Mouse (Mus musculus) heart, postnatal 0 days (tissue): ENCODE results near the gene Tmem176a. TPM values are rescaled to one million over a fixed set of nuclear protein-coding genes. Genes with fewer than 3 reads are reported as not detected.

Experiments used
- ATAC-seq: fragments of 200-750 bp; cut with Nextera tagmentation; 2 replicates; pipeline ENCODE4 v1.8.0; 2017; ENCODE audit warnings: low read depth, moderate number of reproducible peaks, moderate library complexity; ENCODE audit not compliant: insufficient read depth
- DNase-seq: peaks from one replicate; pipeline ENCODE4 v3.0.0-alpha.2; 2016; ENCODE audit warnings: low spot score
- H3K27ac ChIP-seq: fragments of 300-500 bp; sonication (generic); 2 replicates; pipeline ENCODE4 v1.5.1; 2014; ENCODE audit warnings: low read depth, mild to moderate bottlenecking
- H3K27me3 ChIP-seq: fragments of 300-500 bp; sonication (generic); 2 replicates; pipeline ENCODE4 v1.6.1; 2014; ENCODE audit warnings: low read length, mixed read lengths; ENCODE audit not compliant: control insufficient read depth, insufficient read depth
- H3K36me3 ChIP-seq: fragments of 300-500 bp; sonication (generic); replicated peaks from 2 replicates; pipeline ENCODE4 v1.6.1; 2014; ENCODE audit warnings: low read length, mixed read lengths; ENCODE audit not compliant: control insufficient read depth, insufficient read depth
- H3K4me1 ChIP-seq: fragments of 300-500 bp; sonication (generic); 2 replicates; pipeline ENCODE4 v1.6.1; 2014; ENCODE audit warnings: antibody characterized with exemption; ENCODE audit not compliant: control insufficient read depth, insufficient read depth
- H3K4me2 ChIP-seq: fragments of 300-500 bp; sonication (generic); 2 replicates; pipeline ENCODE4 v1.6.1; 2014; ENCODE audit warnings: low read depth, mild to moderate bottlenecking, low read length, moderate library complexity
- H3K4me3 ChIP-seq: fragments of 300-500 bp; sonication (generic); 2 replicates; pipeline ENCODE4 v1.5.1; 2014; ENCODE audit warnings: low read depth, low read length
- H3K9ac ChIP-seq: fragments of 300-500 bp; sonication (generic); replicated peaks from 2 replicates; pipeline ENCODE4 v1.6.1; 2014; ENCODE audit warnings: low read depth, low read length, mixed read lengths
- H3K9me3 ChIP-seq: fragments of 300-500 bp; sonication (generic); replicated peaks from 2 replicates; pipeline ENCODE4 v1.6.1; 2016; ENCODE audit warnings: low read length; ENCODE audit not compliant: control insufficient read depth
- CTCF ChIP-seq: IDR thresholded peaks from 2 replicates; pipeline ENCODE4 v1.5.1; 2016; ENCODE audit warnings: antibody characterized with exemption, control low read depth, low read depth
- EP300 ChIP-seq: IDR thresholded peaks from 2 replicates; pipeline ENCODE4 v1.6.1; 2016; ENCODE audit warnings: antibody characterized with exemption, low read depth
- WGBS: fragments of 180-500 bp; shearing (Covaris S2); extraction: QIAGEN DNeasy Blood & Tissue Kit; methylation state at CpG from one replicate; pipeline ENCODE4 v1.1.7; 2014; 5-methylcytosine and 5-hydroxymethylcytosine counted together
- polyA plus RNA-seq: library from polyadenylated mRNA; unstranded; fragments of >200 nt; fragmentation: Nextera tagmentation; extraction: Ambion mirVana; gene quantifications from 2 replicates; pipeline ENCODE4 v1.2.1, GENCODE M21; 2015
- total RNA-seq: library from RNA; depleted of rRNA; stranded (reverse); fragments of >200 nt; gene quantifications from 2 replicates; pipeline ENCODE4 v1.2.3, GENCODE M21; 2014; ENCODE audit warnings: low replicate concordance

Gene Tmem176a
- total and polyA plus RNA-seq, 2 experiments from 2014 or later, result 53.4 to 54.2 TPM

DNA sequence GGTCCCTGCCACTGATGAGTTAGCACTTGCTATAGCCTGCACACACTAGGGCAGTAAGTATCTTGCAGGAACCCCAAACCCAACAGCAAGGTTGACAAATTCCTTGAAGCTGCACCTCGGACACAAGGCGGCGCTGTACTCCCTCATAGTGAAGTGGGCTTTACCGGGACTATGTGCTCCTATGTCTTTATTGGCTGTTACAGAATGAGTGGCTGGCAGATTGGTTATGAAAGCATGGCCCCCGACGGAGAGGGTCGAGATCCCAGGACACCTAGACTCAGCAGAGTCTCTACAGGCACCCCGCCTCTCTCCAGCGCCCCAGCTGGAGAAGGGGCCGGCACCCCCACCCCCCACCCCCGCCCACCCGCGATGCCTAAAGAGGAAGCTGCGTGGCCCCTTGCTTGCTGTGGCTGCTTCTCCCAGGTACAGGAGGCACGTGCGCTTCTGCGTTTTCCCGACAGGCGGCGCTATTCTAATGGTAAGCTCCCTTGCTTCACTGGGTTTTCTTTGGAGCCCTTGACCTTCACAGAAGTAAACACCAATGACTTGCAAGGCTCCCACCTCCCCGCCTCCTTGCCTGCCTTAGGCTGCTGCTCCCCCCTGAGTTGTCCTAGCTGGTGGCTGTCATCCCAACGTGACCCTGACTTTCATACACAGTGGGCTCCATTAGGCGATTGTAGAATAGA lies 19.6 kb downstream of the Tmem176a start:
- TF ChIP-seq EP300 (no peak), CTCF (peak; percentile 75)
- H3K9me3 ChIP-seq, result no peaks in the 10 kb centered on the region
- H3K27me3 ChIP-seq, result no peaks in the 10 kb centered on the region
- H3K27ac ChIP-seq, result no peak overlapping the region
- H3K4me3 ChIP-seq, result peak overlapping the region; percentile 24; the same call in 1 of the 2 replicates
- H3K9ac ChIP-seq, result no peak overlapping the region
- peak; percentile 59 for DNase-seq
- ATAC-seq, result peak; percentile 54; the same call in 1 of the 2 replicates
- no peaks in the 10 kb centered on the region for H3K36me3 ChIP-seq
- WGBS, result 14% methylated on average over 23 of the region's 23 CpGs
- peak overlapping the region; percentile 60 for H3K4me2 ChIP-seq
- 0 out of 2 replicates have a peak, but pooled peaks cover 5% of the 10 kb centered on the region for H3K4me1 ChIP-seq

DNA sequence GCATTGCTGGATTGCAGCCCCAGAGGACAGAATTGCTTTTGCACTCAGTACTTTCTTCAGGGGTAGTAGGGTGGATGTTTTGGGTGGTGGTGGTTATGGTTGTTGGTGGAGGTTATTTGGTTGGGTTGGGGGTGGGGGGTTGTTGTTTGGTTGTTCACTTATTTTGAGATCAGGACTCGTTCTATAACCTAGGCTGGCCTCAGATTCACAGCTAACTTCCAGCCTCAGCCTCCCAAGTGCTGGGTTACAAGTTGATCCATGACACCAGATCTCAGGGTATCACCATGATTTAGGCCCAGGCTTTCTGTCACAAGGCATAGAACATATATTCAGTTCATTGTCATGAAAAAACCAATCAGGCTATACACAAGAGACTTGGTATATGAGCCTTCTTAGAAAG lies 20.1 kb downstream of the Tmem176a start:
- no peaks in the 10 kb centered on the region for H3K9me3 ChIP-seq
- no peaks in the 10 kb centered on the region for H3K36me3 ChIP-seq
- no peak for TF ChIP-seq EP300
- TF ChIP-seq CTCF, result no peak
- H3K27ac ChIP-seq, result no peak overlapping the region
- H3K4me2 ChIP-seq, result no peak overlapping the region
- no peaks in the 10 kb centered on the region for H3K27me3 ChIP-seq
- no peak for ATAC-seq
- H3K4me1 ChIP-seq, result 0 out of 2 replicates have a peak, but pooled peaks cover 5% of the 10 kb centered on the region
- WGBS, result 92% methylated on average over 1 of the region's 1 CpGs
- H3K9ac ChIP-seq, result no peak overlapping the region
- H3K4me3 ChIP-seq, result no peak overlapping the region
- DNase-seq, result no peak

DNA sequence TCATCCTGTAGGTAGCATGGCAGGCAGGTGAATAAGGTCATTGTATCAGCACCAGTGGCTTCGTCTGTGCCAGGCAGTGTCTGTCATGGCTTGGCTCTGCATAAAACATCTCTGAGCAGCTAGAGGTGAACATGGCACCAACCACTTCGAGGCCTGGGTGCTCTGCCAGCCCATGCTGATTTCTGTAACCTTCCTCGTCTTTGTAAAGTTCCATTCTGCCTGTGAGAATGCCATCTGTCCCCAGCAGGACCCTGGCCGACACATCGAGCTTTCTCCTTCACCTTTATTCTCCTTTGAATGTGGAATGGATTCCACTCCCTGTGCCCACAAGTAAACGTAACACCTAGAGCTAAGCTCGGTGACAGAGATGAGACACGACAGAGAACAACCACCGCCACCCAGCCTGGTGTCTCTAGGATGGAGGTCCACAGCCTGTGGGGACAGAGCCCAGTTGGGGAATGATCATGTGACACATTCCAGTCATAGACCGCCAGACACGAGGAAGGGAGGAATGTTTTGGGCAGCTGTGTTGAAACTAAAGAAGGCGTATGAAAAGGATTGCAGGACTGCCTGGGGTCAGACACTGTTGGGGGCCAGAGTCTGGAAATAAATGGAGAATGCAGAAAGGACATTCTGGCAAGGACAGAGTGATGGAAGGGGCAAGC lies 21.0 kb downstream of the Tmem176a start:
- DNase-seq (no peak), ATAC-seq (peak; percentile 61)
- Histone ChIP-seq H3K4me3 (no peak overlapping the region), H3K4me2 (no peak overlapping the region), H3K9ac (no peak overlapping the region), H3K36me3 (no peaks in the 10 kb centered on the region), H3K27me3 (no peaks in the 10 kb centered on the region), H3K27ac (no peak overlapping the region), H3K4me1 (0 out of 2 replicates have a peak, but pooled peaks cover 5% of the 10 kb centered on the region), H3K9me3 (no peaks in the 10 kb centered on the region)
- TF ChIP-seq CTCF (no peak), EP300 (no peak)
- 54% methylated on average over 12 of the region's 12 CpGs for WGBS

DNA sequence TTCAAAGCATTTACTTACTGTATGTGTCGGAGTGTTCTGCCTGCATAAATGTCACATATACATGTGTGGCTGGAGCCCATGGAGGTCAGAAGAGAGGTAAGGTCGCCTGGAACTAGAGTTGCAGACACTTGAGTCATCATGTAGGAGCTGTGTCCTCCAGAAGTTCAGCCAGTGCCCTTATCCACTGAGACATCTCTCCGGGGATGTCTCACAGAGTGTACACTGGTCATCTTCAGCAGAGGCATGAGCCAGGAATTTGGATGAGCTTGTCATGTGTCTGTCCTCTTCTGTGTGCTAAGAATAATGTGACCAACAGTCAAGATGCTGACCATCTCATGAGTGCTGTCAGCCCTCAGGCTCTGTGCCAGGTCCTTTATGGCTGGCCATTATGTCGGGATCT lies 22.1 kb downstream of the Tmem176a start:
- TF ChIP-seq EP300 (no peak), CTCF (no peak)
- Histone ChIP-seq H3K4me1 (0 out of 2 replicates have a peak, but pooled peaks cover 5% of the 10 kb centered on the region), H3K4me3 (no peak overlapping the region), H3K9me3 (no peaks in the 10 kb centered on the region), H3K4me2 (no peak overlapping the region), H3K9ac (no peak overlapping the region), H3K36me3 (no peaks in the 10 kb centered on the region), H3K27me3 (no peaks in the 10 kb centered on the region), H3K27ac (no peak overlapping the region)
- DNase-seq, result no peak
- no peak for ATAC-seq
- 65% methylated on average over 4 of the region's 4 CpGs for WGBS

DNA sequence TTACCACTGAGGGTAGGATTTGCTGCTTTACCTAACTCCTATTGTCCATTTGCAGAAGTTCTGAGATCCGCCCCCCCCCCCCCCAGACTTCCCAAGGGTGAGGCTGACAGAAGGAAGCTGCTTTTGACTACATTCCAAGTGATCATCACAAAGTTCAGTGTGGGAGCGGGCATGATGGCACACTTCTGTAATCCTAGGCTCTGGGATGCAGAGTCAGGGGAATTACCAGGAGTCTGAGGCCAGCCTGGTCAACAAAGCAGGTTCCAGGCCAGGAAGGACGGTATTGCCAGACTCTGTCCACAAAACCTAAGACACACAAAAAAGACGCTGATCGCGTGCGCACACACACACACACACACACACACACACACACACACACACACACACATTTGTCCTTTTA lies 22.8 kb downstream of the Tmem176a start:
- ATAC-seq, result no peak

More for the DNA sequence above, 22.8 kb downstream of the Tmem176a start:
- Histone ChIP-seq H3K4me2 (no peak overlapping the region), H3K36me3 (no peaks in the 10 kb centered on the region), H3K9ac (no peak overlapping the region), H3K9me3 (no peaks in the 10 kb centered on the region), H3K4me1 (0 out of 2 replicates have a peak, but pooled peaks cover 5% of the 10 kb centered on the region), H3K27me3 (no peaks in the 10 kb centered on the region), H3K27ac (no peak overlapping the region), H3K4me3 (no peak overlapping the region)
- WGBS, result 78% methylated on average over 7 of the region's 7 CpGs
- no peak for TF ChIP-seq EP300
- TF ChIP-seq CTCF, result no peak
- DNase-seq, result no peak
